Mouse (Mus musculus): ENCODE data around the gene Rbfox1.
A peak's percentile ranks its signal among the peaks of the same experiment; 100 is the strongest.

Gene Rbfox1

GRCm38 (mm10) chr16:6095604-6096372 is 210.6 kb downstream of the Rbfox1 start:
- peak; percentile 66 for DNase-seq (ENCODE audit: low read depth)

- no peak for DNase-seq (ENCODE audit: low read depth)
These were observed 212.3 kb downstream of the Rbfox1 start for GRCm38 (mm10) chr16:6097244-6098040.

- DNase-seq (ENCODE audit: low read depth) = no peak
These were observed 213.0 kb downstream of the Rbfox1 start for GRCm38 (mm10) chr16:6098116-6098515.

- DNase-seq (ENCODE audit: low read depth) = no peak
These were observed 214.4 kb downstream of the Rbfox1 start for GRCm38 (mm10) chr16:6099598-6099997.

GRCm38 (mm10) chr16:6100421-6100877 is 215.3 kb downstream of the Rbfox1 start:
- no peak for DNase-seq (ENCODE audit: low read depth)

- DNase-seq (ENCODE audit: low read depth) = no peak
These were observed 218.6 kb downstream of the Rbfox1 start for GRCm38 (mm10) chr16:6103713-6104112.

- no peak for DNase-seq (ENCODE audit: low read depth)
These were observed 225.0 kb downstream of the Rbfox1 start for GRCm38 (mm10) chr16:6110121-6110520.

GRCm38 (mm10) chr16:6113836-6114475 is 228.8 kb downstream of the Rbfox1 start:
- no peak for DNase-seq (ENCODE audit: low read depth)

GRCm38 (mm10) chr16:6119472-6119871 is 234.3 kb downstream of the Rbfox1 start:
- no peak for DNase-seq (ENCODE audit: low read depth)

- DNase-seq (ENCODE audit: low read depth) = no peak
These were observed 236.1 kb downstream of the Rbfox1 start for GRCm38 (mm10) chr16:6121232-6121631.

GRCm38 (mm10) chr16:6122859-6123258 is 237.7 kb downstream of the Rbfox1 start:
- no peak for DNase-seq (ENCODE audit: low read depth)

- DNase-seq (ENCODE audit: low read depth) = no peak
These were observed 243.2 kb downstream of the Rbfox1 start for GRCm38 (mm10) chr16:6128314-6128713.

- DNase-seq (ENCODE audit: low read depth) = no peak
These were observed 249.9 kb downstream of the Rbfox1 start for GRCm38 (mm10) chr16:6135016-6135415.

- DNase-seq (ENCODE audit: low read depth) = no peak
These were observed 254.3 kb downstream of the Rbfox1 start for GRCm38 (mm10) chr16:6139432-6139831.

- no peak for DNase-seq (ENCODE audit: low read depth)
These were observed 262.8 kb downstream of the Rbfox1 start for GRCm38 (mm10) chr16:6147957-6148356.

- DNase-seq (ENCODE audit: low read depth) = no peak
These were observed 264.2 kb downstream of the Rbfox1 start for GRCm38 (mm10) chr16:6149345-6149744.

GRCm38 (mm10) chr16:6155556-6155955 is 270.4 kb downstream of the Rbfox1 start:
- no peak for DNase-seq (ENCODE audit: low read depth)

- no peak for DNase-seq (ENCODE audit: low read depth)
These were observed 279.3 kb downstream of the Rbfox1 start for GRCm38 (mm10) chr16:6164476-6164875.

- no peak for DNase-seq (ENCODE audit: low read depth)
These were observed 284.2 kb downstream of the Rbfox1 start for GRCm38 (mm10) chr16:6169346-6169745.

GRCm38 (mm10) chr16:6180819-6181218 is 295.7 kb downstream of the Rbfox1 start:
- DNase-seq (ENCODE audit: low read depth) = no peak

GRCm38 (mm10) chr16:6182329-6182728 is 297.2 kb downstream of the Rbfox1 start:
- DNase-seq (ENCODE audit: low read depth) = no peak

- DNase-seq (ENCODE audit: low read depth) = no peak
These were observed 307.2 kb downstream of the Rbfox1 start for GRCm38 (mm10) chr16:6192358-6192757.

GRCm38 (mm10) chr16:6206431-6206830 is 321.3 kb downstream of the Rbfox1 start:
- no peak for DNase-seq (ENCODE audit: low read depth)

Data from c-Kit-positive CD71-positive TER-119-negative erythroid progenitor cells, embryonic 14.5 days (primary cell).